Mouse (Mus musculus) forelimb bud, embryonic 11.5 days (tissue): ENCODE results near the gene Ngb.
A peak's percentile ranks its signal among the peaks of the same experiment; 100 is the strongest.

Experiments used
- DNase-seq: peaks from one replicate; pipeline ENCODE4 v3.0.0-alpha.2; 2012; ENCODE audit warnings: low read depth, low spot score

The Ngb gene

GRCm38 (mm10) chr12:87102165-87102631 is at the start of gene Ngb:
Gene Ngb, minus strand, starts transcription at chr12:87102539.
- no peak for DNase-seq

DNA sequence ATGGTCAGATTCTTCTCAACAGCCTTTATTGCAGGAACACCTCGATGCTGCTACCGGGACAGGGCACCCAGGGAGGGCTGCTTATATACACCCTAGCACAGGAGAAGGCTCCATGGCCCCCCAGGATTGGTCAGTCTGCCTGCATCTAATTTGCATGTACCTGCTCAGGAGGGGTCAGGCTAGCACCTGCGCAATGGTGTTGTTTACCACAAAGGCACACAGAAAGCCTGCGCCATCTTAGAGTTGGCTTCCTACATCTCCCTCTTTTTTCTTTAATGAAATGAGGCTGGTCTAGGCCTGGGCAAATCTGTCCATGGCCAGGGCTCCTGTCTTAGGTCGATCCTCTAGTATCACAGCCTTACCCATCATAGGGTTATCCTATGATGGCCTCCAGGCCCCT is 47.1 kb upstream of the Ngb start:
- no peak for DNase-seq

DNA sequence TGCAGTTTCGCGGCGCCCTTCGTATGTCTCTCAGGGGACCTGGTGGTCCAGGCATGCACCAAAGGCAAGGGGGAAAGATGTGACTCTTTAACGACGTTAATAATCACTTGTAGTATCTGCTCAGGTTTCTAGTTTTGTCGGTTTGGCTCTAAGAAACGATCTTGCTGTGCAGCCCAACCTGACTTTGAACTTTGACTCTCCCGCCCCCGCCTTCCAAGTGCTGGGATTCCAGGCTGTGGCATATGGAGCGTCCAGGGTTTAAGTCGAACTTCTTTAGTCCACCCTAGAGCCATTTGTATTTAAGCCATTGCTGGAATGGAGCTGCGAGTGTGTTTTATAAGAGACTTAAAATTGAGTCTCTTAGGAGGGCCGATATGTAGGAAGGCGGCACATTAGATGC is 45.8 kb upstream of the Ngb start:
- no peak for DNase-seq

DNA sequence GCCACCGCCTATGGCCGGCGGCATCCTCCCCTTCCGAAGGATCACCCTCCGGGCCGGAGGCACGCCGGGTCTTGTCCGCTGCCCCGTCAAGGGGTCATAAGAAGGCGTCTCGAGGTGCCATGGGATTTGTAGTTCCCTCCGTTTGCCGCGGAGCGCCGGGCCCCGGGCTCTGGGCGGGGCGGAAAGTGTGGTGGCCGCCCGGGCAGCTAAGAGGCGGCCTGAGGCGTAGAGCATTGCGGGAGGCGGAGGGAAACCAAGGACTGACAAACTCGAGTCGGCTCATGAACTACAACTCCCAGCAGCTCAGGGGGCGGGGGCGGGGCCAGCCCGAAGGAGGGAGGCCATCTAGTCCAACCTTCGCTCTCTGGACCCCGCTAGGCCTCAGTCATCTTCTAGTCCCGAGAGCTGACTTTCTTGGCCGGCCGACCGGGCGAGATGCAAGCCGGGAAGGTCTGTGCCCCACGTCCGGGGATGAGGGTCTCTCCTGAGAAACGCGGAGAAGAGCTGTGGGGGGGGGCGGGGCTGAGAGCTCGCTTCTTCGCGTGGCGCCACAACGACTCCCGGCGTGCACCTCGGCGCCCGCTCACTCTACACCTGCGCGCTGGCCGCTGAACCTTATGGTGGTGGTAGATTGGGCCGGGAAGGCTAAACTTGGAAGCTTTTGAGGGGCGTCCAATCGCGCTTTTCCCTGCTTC is 45.2 kb upstream of the Ngb start, which contains the start of gene Pomt2:
TSS of gene Pomt2 (minus strand) at position 574 of the 695 bp plus-strand sequence.
- DNase-seq = peak; percentile 93

DNA sequence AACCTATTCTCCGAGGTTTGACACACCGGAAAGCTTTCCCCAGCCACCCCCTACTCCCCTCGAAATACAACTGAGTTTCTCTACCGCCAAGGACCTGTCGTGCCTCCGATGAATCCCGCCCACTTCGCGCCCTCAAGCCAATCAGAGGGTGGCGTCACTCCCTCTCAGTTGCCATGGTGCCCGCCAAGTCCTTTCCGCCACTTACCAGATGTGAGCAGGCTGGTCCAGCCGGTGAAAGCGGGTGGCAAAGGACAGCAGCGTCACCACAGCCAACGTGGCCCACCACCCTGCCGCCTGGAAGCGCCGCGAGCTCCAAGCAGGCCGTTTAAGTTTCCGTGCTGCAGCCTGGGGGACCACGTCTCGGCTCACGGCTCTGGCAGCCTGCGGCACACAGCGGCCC is 44.6 kb upstream of the Ngb start, which contains the start of gene Gstz1:
TSS of gene Gstz1 (plus strand) at position 200 of the 400 bp plus-strand sequence.
- DNase-seq = peak; percentile 89

- DNase-seq = no peak
These were observed 39.8 kb upstream of the Ngb start for GRCm38 (mm10) chr12:87142156-87142555.

GRCm38 (mm10) chr12:87138768-87139167 is 36.4 kb upstream of the Ngb start:
- DNase-seq = no peak

DNA sequence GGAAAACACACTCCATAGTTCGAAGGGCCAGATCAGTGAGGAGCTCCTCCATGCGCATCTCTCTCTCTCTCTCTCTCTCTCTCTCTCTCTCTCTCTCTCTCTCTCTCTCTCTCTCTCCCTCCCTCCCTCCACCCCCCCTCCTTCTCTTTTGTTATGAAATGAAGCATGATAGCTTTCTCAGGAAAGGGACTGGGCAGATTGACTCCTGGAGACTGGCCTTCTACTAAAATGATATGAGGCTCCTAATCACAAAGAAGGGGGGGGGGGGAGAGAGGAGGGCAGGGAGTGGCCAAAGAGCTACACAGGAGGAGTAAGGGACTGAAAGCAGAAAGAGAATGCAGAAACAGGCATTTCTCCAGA is 36.0 kb upstream of the Ngb start:
- DNase-seq = no peak

DNA sequence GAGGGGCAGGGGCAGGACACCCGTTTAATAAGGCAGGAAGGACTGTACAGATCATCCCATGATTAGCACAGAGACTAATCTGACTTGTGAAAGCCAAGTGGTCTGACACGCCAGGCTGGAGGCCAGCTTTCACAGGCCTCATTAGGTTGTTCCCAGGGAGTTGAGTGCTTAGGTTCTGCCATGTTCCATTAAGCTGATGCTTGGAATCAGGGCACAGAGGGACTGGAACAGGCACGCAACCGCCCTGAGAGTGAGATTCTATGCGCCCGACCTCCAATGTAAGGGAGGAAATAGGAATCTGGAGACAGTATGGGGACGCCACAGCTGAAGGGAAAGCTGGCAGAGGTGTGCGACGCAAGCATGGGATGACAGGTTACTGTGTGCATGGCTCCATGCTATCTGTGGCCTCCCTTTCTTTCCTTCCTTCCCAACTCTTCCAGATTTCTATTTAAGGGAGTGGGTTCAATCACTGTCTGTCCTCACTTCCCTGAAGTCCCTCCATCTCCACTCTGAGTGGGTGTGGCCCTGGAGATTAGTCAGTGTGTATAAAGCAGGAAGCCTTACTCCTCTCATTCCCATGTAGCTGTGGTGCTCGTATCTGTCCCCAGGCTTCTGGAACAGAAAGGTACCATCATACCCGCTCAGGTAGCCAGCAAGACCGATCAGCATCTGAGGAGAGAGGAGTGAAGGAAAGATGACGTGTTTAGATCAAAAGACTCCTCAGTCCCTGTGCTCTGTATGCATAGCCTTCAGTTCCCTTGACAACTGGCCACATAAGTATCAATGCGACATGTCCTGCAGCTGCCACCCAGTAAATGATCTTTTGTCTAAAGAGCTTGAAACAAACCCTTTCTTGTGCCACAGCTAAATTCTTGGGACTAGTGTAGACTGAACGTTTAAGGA is 35.4 kb upstream of the Ngb start:
- DNase-seq = no peak

DNA sequence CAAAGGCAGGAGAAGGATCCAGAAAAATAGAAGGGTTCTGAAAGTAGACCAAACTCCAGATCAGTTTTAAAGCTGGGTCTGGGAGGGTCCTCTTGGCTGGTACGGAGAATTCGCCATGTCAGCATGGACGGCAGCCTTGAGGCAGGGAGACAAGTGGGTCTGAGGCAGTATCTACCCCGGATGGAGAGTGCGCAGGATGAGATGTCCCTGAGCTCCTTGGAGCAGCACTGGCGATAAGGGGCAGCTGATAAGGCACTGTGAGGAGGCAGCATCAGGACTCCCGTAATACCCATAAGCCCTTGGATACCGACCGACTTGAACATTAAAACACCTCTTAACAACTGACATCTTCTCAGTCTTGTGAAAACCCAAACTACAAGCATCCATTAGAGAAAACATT is 30.4 kb upstream of the Ngb start:
- DNase-seq = no peak

DNA sequence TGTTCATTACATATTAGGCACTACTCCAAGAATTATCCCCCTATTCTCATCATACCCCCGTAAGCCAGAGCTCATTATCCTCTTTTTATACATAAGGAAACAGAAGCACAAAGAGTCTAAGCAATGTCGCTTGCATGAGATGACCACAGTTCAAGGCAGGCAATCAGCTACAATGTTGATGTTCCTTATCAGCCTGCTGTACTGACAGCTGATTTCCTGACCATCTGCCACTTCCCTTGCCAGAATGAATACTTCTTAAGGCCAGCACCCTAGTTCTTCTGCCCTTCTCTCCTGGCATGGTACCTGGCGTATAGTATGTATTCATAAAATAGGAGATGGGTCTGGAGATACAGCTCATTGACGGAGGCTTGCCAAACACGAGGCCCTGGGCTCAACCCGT is 29.9 kb upstream of the Ngb start:
- no peak for DNase-seq

DNA sequence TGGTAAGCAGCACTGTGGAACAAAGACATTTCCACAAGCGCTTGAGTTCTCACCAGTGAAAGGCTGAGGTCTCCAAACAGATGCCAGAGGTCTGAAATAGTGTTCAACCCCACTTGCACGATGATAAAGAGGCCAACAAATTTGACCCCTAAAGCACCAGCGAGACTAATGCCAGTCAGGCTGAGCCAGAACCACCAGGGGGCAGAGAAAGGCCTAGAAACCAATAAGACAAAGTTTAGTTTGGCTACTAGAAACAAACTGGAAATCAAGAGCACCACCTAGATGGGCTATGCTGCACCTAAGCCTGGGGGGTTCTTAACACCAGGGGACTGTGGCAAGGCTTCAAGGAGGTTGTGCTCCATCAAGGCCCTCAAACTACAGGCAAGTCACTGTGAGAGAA is 29.3 kb upstream of the Ngb start:
- DNase-seq = peak; percentile 6

GRCm38 (mm10) chr12:87131181-87131580 is 28.8 kb upstream of the Ngb start:
- DNase-seq = no peak

- DNase-seq = no peak
These were observed 27.9 kb upstream of the Ngb start for GRCm38 (mm10) chr12:87130224-87130623.

DNA sequence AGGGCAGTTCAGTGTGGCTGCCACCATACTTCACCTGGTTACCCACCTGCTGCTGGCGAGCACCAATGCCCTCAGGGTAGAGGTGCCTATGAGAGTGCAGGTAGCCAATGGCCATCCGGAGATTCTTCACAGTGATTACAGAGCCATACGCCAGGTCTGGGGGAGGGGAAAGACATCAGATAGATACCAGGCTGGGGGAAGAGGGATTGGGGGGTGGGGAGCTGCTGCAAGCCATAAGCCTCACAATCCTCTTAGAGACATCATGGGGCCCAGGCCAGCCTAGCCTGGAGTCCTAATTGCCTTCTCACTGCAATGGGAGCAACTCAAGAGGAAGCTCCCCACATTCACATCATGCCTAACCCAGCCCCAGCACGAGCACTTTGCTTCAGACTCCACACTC is 24.9 kb upstream of the Ngb start:
- DNase-seq = no peak

DNA sequence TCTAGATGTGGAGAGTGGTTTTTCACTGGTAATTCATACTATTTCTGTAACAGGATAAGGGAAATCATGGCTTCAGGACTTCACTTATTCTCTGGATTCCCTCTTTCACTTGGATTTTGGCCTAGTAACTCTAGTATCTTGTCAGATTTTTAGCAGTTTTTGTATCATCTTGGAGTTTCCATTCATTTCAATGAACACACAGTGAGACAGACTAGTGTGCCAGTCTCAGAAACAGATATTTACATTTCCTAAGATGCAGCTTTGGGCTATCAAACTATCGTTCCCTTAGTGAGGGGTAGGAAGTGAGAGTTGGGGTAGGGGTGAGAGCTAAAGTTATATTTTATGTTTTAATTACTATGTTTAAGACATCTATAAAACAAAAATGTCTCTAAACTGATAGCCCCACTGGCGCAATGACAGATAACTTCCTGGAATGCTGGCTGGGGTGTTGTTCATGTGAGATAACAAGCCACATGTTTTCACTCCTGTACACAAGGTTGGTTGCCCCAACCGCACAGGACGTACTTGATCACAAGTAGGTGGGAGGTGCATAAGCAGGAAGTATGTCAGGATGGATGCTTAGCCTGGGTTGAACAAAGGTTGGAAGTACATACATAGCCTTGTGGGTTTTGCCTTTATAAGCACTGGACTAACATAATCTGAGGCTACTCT is 19.7 kb upstream of the Ngb start:
- no peak for DNase-seq

- DNase-seq = peak; percentile 20
These were observed 5.1 kb upstream of the Ngb start for GRCm38 (mm10) chr12:87107357-87107977.

DNA sequence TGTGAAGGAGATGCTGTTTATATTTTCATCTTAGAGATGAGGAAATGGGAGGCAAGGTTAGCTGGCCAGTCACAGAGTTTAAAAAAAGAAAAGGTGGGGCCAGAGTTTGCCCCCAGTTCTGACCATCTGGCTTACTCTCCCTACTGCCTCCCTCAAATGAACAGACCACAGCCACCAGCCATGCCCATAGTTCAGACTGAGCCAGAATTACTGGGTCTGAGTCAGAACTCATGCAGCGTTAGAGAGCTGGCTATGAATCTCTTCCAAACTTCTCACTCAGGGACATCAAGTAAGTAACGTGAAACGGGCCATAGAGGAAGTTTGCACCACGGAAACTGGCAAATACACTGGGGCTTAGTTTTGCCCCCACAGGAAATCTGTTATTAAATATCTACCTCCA is 2.5 kb upstream of the Ngb start:
- no peak for DNase-seq

DNA sequence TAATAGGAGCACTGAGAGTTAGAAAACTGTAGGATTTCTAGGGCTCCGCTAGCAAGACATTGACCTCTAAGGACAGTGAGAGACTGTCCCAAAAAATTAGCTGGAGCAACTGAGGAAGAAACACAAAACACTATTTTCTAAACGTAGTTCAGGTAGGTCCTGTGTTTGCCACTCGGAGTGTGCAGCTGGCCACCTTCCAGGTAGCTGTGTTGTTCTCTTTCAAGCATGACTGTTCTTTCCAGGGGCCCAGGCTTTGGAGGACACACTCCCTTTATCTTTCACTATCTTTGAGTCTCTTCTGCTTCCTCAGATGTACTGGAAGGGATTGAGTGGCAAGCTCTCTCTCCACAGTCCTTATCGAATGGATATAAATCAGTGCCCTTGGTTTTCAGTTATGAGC is 1.1 kb upstream of the Ngb start:
- DNase-seq = no peak

- DNase-seq = no peak
These were observed 2.0 kb downstream of the Ngb start for GRCm38 (mm10) chr12:87100331-87100730.

DNA sequence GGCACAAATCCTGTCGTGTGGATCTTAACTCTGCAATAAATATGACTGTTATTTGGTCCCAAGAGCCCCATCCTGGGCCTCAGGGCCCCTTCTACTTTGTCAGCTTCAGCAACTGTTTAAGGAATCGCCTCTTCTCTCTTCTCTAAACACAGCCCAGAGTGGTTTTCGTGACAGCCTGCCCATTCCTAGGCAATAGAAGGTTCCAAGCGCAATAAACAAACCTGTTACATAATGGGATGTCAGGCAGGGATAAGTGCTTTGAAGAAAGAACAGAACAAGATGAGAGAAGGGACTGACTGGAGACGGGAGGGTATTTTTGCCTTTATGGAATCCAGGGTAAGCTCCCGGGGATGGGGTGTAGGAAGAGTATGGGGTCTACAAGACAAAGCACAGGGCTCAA is 8.7 kb downstream of the Ngb start:
- no peak for DNase-seq

- DNase-seq = no peak
These were observed 9.1 kb downstream of the Ngb start for GRCm38 (mm10) chr12:87093249-87093648.
